Mouse (Mus musculus): ENCODE data around the gene Rtn4rl1.

Gene Rtn4rl1

GRCm38 (mm10) chr11:75308650-75309049 is 115.1 kb downstream of the Rtn4rl1 start:
- DNase-seq, result no peak

GRCm38 (mm10) chr11:75310813-75311212 is 117.2 kb downstream of the Rtn4rl1 start:
- no peak for DNase-seq

GRCm38 (mm10) chr11:75311751-75312150 is 118.2 kb downstream of the Rtn4rl1 start:
- DNase-seq, result no peak

GRCm38 (mm10) chr11:75313834-75314233 is 120.3 kb downstream of the Rtn4rl1 start:
- no peak for DNase-seq
